Mouse (Mus musculus) testis, adult 2 months (tissue): ENCODE data around the gene Flrt3.

Experiments
- CTCF ChIP-seq: fragments of 200-500 bp; IDR thresholded peaks from 2 replicates; pipeline ENCODE4 v1.5.1; 2012; ENCODE audit warnings: low read depth, mild to moderate bottlenecking, inconsistent platforms, low read length, moderate library complexity; ENCODE audit not compliant: control insufficient read depth, insufficient read depth, insufficient replicate concordance
- POLR2A ChIP-seq: fragments of 200-500 bp; IDR thresholded peaks from 2 replicates; pipeline ENCODE4 v1.6.1; 2012; ENCODE audit warnings: low read depth, mild to moderate bottlenecking, inconsistent platforms, low read length, moderate library complexity; ENCODE audit not compliant: control insufficient read depth

GRCm38 (mm10) chr2:140664381-140664780, 6.9 kb downstream of the Flrt3 start:
- TF ChIP-seq POLR2A: no peak
- TF ChIP-seq CTCF: no peak
